Mouse (Mus musculus) layer of hippocampus, adult 8-10 months (tissue): Measurements from ENCODE around the gene Cop1. TPM values are rescaled to one million over a fixed set of nuclear protein-coding genes. Genes with fewer than 3 reads are reported as not detected.
A peak's percentile ranks its signal among the peaks of the same experiment; 100 is the strongest.

Experiments
- DNase-seq, 2 experiments: peaks; one replicate each; pipeline ENCODE4 v3.0.0; 2022; ENCODE audit warnings: low spot score in 2 of 2
- total RNA-seq, 4 experiments: library from RNA; stranded (reverse); gene quantifications; 2 replicates each; pipeline ENCODE4 v1.2.4; 2022

Gene Cop1
- total RNA-seq, 4 experiments from 2014 or later, result 102 to 126 (median 112) TPM

DNA sequence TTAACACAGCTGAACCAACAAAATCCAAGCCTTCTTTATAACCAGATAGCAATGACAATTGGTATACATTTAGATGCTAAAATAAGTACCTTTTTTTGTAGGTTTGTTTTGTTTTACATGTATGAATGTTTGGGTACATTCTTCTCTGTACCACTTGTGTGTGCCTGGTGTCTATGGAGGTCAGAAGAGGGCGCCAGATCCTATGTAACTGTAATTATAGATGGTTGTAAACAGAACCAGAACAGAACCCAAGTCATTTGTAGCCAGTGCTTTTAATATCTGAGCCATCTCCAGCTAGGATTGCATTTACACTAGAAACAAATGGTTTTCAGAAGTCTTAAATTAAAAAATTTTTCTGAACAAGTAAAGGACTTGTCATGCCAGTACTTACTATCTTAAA, 54.7 kb downstream of the Cop1 start:
- DNase-seq, result no peak

- no peak for DNase-seq
Measured at GRCm38 (mm10) chr1:159290219-159290618, 58.1 kb downstream of the Cop1 start.

DNA sequence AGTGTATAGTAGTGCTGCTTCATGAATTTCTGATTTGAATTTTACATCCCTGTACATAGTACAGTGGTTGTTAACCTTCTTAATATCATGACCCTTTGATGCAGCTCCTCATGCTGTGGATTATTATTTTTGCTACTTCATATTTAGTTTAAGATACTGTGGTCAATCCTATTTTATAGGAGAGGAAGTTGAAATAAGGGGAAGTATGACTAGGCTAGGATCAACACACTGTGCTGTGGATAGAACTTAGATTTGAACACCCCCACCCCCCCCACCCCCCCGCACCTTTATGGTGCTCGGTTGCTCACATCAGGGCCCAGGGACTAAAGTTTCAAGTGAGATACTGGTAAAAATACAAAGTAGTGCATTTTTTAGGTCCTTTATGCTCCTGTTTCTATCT, 58.7 kb downstream of the Cop1 start:
- DNase-seq, result no peak

DNA sequence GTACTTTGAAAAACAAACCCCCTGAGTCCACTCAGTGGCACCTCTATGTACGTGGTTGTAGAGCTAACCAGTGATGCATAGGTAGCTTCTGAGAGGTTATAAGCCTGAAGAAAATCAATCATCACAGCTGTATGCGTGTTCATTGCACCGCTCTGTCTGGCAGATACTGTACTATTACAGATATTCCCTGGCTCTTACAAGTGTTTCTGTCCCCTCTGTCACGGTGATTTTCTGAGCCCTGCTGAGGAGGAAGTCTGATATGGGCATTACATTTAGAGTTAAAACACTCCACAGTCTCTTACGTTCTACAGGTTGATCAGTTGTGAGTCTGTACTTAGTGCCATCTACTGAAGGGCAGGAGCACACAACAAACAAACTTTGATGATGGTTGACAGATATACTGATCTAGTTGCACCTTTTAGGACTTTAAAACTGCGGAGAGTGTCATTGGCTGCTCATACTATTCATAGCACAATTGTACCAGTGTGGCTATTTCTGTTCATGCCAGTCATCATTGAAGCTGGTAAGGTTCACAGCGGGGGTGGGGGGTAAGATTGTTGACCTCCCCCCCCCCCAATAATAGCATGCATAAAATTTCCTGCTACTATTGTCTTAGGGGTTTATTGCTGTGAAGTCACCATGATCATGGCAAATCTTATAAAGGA, 69.4 kb downstream of the Cop1 start:
- DNase-seq, result no peak

- DNase-seq, result no peak
Measured at GRCm38 (mm10) chr1:159313625-159314024, 81.5 kb downstream of the Cop1 start.

GRCm38 (mm10) chr1:159322586-159322985, 90.5 kb downstream of the Cop1 start:
- DNase-seq, result no peak

DNA sequence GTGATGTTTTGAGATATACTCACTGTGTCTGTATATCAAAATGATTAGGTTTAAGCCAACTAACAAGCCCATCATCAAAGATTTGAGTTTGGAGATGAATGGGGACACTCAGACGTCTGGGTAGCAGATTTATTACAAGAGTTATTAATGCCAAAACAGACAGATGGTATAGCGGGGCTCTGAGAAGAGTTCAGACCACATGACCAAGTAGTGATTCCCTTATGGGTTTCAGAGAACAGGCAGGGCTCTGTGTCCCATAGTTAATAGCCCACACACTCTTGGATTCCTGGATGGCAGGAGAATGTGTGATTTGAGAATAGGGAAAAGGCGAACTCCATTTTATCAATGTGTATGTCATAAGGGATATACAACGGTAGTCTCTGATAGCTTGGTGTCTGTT, 98.9 kb downstream of the Cop1 start:
- no peak for DNase-seq

GRCm38 (mm10) chr1:159334157-159334556, 102.0 kb downstream of the Cop1 start:
- DNase-seq, result no peak

GRCm38 (mm10) chr1:159342355-159342754, 110.2 kb downstream of the Cop1 start:
- no peak for DNase-seq

DNA sequence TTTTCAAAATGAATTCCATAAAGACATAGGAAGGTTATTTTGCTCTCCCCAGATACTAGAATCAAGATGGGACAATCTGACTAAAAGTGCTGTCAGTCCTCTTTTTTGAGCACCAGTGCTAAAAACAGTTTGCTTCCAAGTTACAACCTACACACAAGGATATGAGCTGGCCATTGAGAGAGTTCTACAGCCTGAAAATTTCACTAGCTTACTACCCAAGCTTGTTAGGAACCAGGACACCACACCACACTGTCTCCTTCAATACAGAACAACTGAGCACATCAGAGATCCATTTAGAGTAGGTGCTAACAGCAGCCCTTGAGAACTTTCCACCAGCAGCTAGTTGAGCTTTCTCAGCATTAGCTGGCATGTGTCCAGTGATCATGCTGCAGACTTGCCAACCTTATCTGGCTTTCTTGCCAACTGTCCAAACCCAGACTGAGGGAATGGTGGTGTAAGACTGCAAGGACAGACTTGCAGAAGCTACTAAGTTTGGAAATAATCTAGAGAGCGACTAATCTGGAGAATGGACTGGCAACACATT, 123.0 kb downstream of the Cop1 start:
- no peak for DNase-seq

- DNase-seq, result no peak
Measured at GRCm38 (mm10) chr1:159358713-159359112, 126.6 kb downstream of the Cop1 start.

- no peak for DNase-seq
Measured at GRCm38 (mm10) chr1:159371881-159372390, 139.8 kb downstream of the Cop1 start.

- no peak for DNase-seq
Measured at GRCm38 (mm10) chr1:159382218-159382617, 150.1 kb downstream of the Cop1 start.

GRCm38 (mm10) chr1:159382916-159383315, 150.8 kb downstream of the Cop1 start:
- no peak for DNase-seq

- peak; percentile 52 to 69 for DNase-seq
Measured at GRCm38 (mm10) chr1:159386458-159386857, 154.3 kb downstream of the Cop1 start.

DNA sequence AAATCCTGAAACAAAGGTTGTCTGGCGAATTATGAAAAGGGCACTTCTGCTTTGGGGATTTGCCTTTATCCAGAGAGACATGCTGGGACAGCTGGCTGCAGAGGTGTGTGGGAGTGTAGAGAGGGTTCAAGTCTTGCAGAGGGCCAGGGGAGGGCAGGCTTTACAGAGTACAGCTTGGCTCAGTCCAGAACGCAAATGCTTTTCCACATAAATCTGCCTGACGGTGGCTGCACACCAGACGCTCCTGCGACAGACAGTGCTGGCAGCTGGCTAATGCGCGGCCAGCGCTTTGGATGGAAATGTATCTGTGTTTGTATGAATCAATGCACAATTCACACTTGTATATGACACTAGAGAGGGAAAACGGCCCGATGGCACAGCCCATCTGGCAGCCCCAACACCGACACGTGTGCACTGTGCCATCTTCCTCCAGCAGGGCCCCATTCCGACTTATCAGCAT, 156.5 kb downstream of the Cop1 start:
- peak in 1 of 2 experiments; percentile 43 for DNase-seq

GRCm38 (mm10) chr1:159390049-159390448, 157.9 kb downstream of the Cop1 start:
- DNase-seq, result peak; percentile 70 to 88

- DNase-seq, result no peak
Measured at GRCm38 (mm10) chr1:159392667-159393066, 160.5 kb downstream of the Cop1 start.

GRCm38 (mm10) chr1:159393070-159393699, 161.1 kb downstream of the Cop1 start:
- peak; percentile 68 to 75 for DNase-seq

GRCm38 (mm10) chr1:159393931-159394330, 161.8 kb downstream of the Cop1 start:
- DNase-seq, result no peak

DNA sequence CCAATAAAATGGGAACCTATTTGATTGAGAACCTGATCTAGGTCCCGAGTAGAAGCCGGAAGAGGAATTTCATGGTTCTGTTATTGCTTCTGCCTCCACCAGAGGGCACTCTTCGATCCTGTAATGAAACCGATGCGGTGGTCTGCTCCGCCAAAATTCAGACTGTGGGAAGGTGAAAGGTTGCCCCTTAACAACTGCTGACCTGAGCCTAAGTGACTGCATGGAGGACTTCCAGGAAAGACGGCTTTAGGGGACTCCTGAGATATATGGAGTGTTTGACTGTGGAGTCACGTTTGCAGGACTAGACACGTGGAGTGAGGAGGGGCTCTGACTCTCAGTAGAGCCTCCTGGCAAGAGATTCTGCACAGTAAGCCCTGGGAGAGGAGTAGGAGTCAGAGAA, 164.4 kb downstream of the Cop1 start:
- DNase-seq, result peak in 1 of 2 experiments; percentile 52
